Mouse (Mus musculus) heart, adult 9 months (tissue): ENCODE measurements around the gene Dkk3.
A peak's percentile ranks its signal among the peaks of the same experiment; 100 is the strongest.
"Not testable (repeated sequence)": the region's sequence is repeated elsewhere in the genome, so short reads cannot be mapped to it uniquely, and the experiment has no call there.

Source experiments
- DNase-seq, 2 experiments: peaks; one replicate each; pipeline ENCODE4 v3.0.0; 2022; ENCODE audit warnings: low spot score in 2 of 2

The Dkk3 gene

DNA sequence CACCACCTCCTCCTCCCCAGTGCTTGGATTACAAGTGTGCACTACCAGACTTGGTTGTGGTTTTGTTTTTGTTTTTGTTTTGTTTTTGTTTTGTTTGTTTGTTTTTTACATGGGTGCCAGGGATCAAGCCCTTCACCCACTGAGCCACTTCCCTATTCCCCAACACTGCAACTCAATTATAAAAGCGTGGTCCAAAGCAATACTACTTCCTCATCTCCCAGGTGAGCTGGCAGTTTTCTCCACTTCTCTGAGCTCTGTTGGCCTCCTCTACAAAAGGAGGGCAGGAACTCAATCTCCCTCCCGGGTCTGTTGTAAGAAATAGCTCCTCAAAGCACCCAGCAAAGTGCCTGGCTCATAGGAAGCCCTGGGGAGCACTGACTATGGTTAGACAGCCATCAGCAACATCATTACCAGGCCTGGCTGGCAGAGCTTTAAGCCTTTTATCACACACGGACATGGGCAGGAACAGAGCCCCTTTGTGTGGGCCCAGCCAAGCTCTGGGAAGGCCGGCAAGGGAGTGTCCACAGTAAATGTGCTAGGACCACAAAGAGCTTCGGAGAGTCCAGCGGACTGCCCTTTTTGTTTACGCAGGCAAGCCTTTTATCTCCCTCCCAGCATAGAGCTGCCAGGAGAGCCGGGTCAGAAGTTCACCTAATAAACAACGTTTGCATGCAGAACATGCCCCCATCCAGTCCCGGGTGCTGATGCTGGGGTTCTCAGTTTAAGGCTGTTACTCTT lies 11.3 kb upstream of the Dkk3 start:
- DNase-seq, result no peak

DNA sequence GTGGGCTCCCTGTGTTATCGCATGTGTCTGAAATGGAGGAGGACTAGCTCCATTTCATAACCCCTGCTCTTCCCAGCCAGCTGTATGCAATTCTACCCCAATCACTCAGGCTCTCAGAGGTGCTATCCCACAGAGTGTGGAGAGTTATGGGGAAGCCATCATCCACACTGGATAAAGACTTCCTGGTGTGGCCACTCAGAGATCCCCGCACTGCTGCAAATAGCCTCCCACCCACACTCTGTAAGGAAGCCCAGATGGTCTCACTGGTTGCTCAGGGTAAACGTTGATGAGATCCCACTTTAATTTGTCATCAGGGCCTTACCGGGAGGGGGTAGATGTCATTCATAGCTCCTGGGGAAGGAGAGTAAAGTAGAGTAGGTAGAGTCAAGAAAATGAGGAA lies 6.7 kb upstream of the Dkk3 start:
- no peak for DNase-seq

DNA sequence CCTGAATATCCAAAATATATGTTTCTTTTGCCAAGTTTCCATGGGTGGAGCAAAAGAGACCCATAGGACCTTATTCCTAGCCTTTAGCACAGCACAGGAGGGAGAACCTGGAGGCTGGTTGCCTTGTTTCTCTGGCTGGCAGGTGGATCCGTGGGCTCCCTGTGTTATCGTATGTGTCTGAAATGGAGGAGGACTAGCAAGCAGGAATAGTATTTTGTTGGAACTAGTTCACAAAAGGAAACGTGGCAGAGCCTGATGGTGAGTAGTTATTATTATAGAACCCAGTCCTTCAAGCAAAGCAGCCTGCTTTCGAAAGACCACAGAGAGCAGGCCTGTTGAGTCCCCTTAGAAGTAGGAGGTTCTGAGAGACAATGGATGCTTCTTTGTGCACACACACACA lies 6.2 kb upstream of the Dkk3 start:
- not testable (repeated sequence) for DNase-seq

DNA sequence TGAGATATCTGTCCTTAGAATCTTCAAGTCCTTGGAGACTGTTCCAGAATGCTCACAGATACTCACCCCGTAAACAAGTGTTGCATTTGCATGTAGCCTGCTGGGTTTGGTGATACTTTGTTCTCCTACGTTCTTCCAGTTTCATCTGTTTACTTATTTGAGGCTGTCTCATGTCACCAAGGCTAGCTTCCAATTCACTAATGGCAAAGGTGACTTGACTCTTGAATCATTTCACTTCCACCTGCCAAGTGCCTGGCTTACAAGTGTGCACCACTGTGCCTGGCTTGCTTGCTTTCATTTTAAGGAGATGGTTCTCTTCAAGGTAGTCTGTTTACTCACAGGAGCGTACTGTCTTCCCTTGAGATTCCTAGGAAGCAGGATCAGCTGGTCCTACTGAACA lies 5.6 kb upstream of the Dkk3 start:
- no peak for DNase-seq

DNA sequence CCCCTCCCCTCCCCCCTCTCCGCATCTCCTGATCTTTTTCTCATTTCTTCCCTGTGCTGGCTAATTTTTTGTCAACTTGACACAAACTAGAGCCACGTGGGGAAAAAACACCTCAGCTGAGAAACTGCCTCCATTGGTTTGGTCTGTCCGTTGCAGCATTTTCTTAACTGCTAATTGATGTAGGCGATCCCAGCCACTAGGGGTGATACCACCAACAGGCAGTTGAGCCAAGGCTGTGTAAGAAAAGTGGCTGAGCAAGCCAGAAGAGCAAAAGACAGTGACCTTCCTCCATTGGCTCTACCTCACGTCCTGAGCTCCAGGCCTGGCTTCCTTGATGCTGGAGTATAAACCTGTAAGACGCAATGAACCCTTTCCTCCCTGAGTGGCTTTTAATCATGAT lies 978 bp upstream of the Dkk3 start:
- DNase-seq, result no peak

DNA sequence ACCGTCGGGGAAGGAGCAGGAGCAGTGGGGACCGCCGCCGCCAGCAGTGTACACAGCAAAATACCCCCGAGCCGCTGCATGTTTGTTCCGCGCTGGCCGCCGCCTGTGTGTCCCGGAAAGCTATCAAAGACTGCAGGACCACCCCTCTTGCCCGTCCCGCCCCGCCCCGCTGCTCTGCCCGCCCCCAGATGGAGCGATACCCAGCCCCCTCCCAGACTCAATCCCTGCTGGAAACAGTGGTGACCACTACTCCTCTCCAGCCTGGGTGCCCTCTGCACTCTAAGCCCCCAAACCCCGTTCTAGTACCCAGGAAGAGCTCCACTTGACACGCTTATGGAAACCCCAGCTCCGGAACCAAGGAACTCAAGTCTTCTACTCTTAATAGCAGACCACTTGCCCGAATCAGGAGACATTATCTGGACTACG lies 528 bp downstream of the Dkk3 start:
- DNase-seq, result no peak

DNA sequence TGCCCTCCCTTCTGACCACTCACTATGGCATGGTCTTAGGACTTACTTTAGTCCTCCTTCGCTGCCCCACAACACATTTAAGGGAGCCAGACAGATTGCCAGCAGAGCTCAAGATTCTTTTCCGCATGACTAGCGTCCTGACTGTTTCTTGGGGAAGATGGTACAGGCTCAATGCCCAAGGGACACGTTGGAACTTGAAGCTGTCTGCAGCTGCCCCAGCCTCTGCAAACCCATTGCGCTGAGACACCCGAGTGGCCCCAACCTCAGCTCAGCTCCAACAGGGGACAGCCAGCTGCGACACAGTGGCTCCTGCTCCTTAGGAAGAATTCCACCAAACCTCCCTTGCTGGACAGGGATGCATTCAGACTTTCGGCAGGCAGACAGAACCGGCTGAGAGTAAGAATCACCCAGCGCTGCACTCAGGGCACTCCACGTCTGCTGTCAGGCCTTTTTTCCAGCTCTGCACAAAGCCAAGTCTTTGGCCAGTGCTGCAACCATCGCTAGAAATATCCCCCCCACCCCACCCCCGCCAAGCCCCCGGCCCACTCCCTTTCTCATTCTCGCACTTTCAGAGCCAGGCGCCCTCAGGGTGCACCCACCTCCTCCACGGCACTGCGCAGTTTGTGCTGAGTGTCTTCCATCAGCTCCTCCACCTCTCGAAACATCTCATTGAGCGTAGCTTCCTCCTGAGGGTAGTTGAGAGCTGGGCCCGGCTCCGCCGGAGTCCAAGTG lies 1.1 kb downstream of the Dkk3 start:
- no peak for DNase-seq

DNA sequence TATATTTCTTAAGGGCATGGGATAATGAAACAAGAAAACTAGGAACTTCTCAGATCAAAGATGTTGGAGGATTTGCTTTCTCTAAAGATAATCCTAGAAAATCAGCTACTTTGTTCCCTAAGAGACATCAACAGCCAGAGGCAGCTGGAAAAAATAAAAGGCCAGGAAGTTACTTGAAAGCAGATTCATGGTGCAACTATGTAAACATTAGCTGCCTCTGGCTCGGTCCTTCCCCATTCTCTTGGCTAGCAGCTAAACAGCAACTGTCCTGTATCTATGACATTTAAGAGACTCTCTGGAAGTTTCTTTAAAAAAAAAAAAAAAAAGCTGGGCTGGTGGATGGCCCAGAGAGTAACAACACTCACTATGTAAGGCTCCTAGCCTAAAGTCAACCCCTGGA lies 3.7 kb downstream of the Dkk3 start:
- DNase-seq, result no peak

DNA sequence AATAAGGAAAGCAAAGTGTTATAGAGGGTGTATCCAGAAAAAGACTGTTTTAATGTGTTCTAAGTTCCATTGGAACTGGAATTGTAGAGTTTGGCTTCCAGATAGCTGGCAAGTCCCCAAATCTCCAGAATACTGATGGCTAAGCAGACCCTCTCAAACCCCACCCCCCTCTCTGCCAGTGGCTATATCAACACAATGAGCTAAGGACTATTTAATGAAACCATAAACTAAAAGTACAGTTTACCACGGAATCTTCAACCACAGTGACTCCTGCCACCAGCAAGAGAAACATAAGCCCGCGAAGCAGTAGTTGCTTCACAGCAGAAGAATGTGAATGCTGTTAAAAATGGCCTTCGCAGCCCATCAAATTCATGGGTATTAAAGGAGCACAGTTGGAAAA lies 4.4 kb downstream of the Dkk3 start:
- no peak for DNase-seq

DNA sequence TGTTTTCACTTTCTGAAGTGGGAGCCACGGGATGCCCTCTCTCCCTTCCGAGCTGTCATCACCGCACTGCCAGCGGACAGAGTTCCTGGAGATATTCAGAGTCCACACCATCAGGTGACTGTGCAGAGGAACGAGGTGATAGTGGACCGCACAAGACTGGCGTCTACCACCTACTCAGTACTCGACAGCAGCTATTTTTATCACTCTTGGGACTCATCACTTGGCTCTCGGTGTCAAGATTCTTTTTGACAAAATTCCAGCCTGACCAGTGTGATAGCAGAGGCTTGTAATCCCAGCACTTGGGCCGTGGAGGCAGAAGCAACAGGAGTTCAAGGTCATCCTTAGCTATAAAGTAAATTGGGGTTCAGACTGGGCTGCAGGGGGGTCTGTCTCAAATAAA lies 9.7 kb downstream of the Dkk3 start:
- DNase-seq, result no peak

DNA sequence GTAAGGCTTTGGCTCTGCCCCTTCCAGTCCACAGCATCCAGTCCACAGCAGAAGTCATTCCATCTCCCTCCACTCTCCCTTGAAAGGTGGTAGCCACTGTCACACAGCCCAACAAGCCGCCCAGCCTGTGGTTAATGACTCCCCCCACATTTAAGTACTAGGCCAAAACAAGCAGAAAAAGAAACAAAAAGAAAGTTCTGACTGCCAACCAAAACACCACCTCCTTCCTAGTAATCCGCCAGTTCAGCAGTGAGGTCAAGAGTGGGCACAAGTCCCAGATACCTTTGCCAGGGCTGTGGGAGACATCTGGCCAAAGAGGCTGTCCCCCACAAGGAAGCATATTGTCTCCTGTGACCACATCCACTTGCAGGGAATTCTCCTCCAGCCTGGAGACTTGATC lies 10.9 kb downstream of the Dkk3 start:
- DNase-seq, result peak; percentile 44 to 56

DNA sequence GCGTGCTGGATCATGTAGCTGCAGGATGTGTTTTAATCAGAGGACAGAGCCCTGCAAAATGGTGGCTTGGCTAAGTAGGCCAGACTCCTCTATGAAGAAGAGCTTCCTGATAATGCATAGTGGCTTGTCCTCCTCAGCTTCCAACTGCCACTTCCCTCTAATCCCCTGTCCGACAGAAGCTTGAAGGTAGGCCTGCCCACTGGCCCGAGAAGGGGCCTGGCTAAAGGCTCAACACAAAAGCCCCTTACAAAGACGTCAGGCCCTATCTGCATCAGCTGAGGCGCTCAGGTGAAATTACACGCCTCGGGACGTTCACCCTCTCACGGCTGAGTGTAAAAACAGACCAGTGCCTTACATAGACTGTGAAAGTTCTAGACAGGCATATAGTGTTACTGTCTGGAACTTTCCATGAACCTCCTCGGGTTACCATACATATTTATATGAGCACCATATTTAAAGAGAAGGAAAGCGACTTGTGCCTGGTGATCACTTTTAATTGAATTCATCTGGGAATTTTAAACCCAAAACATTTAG lies 14.1 kb downstream of the Dkk3 start:
- DNase-seq, result no peak

DNA sequence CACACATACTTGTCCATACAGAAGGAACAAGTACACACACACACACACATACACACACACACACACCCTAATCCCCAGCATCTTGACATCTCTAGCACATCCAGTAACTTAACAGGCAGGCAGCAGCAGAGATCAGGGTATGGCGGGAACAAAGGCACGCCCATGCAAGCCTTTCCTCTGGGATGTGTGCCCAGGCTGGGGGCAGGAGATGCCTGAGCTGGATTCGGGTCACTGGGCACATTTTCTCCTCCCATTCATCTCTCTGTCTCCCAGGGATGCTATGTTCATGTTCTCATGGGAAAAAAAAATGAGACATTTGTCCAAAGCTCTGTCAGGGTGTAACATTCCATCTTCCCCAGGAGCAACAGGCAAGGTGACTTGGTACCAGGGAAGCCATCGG lies 14.9 kb downstream of the Dkk3 start:
- DNase-seq, result no peak

DNA sequence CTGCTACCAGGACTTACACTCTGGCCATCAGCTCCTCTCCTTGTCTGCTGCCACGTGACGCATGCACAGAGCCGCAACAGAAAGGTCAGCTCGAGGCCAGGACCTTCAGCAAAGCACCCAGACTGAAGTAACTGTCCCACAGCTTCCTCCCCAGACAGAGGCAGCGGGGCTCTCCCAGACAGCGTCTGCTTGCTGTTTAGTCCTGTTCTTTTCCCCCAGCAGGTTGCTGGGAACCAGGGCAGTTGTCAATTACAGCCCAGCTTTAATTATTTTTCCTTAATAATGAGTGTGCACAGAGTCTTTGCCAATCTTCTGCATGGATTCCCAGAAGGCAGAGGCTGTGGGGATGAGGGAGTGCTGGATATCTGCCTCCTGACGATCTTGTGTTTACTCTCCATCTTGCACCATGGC lies 15.8 kb downstream of the Dkk3 start:
- no peak for DNase-seq

DNA sequence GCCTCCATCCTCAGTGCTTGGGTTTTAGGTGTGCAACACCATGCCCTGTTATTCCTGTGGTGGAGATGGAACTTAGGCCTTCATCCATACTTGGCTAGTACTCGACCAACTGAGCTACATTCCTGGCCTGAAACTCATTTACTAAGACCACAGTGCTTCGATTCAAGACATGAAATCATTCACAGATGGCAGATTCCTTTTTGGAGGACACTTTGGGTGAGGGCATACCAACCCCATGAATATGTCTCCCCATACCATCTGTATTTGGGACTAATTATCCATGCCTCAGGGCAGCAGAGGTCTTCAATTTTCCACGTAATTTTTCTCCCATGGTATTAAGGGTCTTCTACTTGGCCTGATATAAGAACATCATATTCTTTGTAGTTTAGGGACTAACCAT lies 16.2 kb downstream of the Dkk3 start:
- DNase-seq, result no peak

DNA sequence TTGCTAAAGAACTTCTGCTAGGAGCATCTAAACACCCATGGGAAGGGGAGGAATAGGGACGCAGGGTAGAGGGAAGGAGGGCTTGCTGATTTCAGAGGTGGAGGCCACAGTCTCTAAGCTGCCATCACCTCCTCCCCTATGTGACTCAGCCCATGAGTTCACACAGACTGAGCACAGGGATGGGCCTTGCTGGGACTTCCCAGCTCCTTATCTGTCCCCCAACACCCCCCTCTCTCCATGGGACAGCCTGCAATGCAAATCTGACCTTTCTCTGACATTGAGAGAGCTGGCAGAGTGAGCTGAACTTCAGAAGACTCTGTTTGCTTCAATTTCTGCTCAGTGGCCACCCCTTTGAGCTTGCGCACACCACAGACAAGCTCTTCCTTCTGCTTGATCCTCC lies 18.1 kb downstream of the Dkk3 start:
- no peak for DNase-seq

DNA sequence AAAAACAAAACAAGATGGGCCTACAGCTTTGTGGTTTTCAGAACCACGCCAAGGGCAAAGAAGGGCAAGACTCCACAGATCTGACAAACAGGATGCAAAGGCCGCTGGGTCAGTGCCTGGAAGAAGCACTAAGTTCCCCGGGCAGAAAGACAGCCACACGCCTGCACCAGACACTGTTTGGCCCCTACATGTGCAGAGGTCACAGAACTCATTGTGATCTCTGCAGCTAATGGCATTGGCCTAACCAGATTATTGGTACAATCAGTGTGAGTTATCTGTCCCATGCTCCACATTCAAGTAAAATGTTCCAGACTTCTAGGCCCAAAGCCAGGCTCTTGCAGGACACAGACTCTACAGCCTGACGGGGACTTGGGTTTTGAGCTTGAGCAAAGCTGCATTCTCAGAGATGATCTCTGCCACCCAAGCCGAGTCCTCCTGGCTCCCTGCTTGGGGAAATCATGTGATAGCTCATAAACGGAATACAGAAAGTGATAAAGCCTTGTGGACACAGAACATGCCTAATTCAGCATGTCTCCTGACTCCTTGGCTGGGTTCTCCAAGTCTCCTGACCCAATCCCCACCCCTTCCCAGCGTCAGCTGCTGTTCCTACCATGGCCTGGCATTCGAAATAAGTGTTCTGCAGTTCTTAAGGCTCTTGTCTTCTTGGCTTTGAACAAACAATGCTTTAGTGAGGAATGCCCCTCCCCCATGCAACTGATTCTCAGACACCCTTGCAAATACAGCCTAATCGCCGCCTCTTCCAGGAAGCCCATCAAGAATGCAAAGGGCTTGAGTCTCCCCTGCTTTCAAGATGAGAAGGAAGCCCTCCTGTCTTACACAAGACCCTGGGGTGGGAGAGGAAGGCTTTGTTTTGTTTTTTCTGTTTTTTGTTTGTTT lies 20.1 kb downstream of the Dkk3 start:
- DNase-seq, result peak; percentile 44

DNA sequence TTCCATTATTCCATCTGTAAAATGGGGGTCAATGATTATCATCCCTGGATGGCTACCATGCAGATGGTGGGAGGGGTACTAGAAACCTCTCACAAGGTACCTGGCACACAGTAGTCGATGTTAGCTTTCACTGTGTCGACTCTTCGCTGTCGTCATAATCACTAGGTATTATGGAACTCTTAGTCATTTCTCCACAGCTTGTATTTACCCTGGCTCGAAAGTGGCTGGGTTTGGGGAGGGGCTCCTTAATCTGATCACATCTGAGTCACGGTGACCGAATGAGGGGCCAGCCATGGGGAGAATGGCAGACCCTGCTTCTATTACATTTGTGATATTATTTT lies 20.7 kb downstream of the Dkk3 start:
- DNase-seq, result no peak

DNA sequence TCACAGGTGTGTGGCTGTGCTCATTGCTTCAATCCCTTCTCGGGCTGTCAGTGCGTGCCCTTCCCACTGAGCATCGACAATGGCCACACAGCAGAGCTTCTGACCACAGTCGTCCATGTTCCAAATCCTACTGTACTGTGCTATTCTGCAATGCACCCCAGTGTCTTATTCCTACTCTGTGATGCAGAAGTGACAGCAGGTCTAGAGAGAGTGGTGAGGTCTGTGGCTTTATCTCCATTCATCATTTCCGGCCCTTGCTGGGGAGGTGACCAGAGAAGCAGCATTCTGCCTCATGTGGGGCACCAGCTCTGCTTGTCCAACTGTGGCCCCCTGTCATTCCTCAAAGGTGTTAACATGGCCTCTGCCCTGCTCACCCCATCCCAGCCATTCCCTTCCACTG lies 22.3 kb downstream of the Dkk3 start:
- DNase-seq, result no peak

DNA sequence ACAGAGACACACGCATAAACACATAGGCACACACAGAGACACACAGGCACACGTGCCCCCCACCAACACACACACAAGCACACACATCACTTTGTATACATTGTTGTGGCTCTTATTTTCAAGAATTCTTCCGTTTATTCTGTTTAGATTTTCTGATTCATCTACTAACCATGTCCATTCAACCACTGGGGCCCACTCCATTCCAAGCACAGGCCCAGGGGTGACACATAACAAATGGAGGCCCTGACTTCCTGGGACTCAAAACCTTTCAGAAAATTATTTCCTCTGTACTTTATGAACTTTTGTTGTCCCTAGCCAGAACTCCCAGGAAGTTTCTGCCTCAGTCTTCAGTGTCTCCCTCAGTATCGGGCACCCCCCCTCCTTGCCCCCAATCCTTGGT lies 23.7 kb downstream of the Dkk3 start:
- no peak for DNase-seq

DNA sequence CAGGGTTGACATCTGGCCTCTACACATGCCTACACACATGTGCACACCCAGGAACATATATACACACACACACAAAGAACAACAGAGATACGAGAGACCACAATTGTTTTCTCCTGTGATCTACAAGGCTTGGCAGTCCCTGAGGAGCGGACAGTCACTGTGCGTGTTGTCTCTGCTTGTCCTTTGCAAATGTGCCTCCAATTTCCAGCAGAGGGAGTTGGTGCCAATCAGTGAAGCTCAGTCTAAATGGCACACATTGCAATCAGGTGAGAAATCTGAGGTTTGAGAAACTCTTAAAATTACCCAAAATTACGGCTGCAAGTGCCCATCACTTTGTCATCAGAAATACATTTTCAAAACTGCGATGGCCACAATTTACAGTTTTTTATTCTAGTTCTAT lies 25.6 kb downstream of the Dkk3 start:
- no peak for DNase-seq

DNA sequence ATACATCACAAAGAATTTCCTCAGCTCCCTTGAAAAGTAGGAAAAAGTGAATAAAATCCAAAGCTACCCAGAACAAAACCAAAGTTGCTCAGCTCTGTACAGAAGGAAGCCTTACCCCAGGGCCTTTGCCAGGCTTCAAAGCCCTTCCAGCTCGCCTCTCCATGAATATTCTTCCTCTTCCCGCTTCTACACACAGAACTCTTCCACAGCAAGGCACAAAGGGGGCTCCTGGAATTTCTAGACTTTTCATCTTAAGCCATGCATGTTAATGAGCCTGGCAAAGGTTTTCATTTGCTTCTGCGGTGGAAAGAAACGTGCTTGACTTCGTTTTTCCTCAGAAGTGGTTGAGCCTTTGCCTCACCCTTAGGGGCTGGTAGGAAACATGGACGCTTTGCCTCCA lies 26.9 kb downstream of the Dkk3 start:
- no peak for DNase-seq

DNA sequence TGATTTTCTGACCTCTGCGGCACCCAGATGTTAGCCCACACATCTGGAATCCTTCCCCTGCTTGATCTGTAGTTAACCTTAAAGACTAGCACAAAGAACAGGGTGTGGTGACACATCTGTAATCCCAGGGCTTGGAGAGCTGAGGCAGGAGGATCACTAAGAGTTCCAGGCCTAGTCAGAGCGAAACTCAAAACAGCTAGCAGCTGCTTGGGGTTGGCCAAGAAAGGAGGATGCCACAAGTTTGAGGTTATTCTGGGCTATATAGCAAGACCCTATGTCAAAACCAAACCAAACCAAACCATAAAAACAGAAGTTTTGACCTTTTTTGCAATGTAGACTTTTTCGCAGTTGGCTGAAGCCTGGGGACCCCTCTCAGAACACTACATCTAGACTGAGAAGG lies 28.2 kb downstream of the Dkk3 start:
- no peak for DNase-seq
